Mouse (Mus musculus): ENCODE results near the gene Mroh2a.

DNA sequence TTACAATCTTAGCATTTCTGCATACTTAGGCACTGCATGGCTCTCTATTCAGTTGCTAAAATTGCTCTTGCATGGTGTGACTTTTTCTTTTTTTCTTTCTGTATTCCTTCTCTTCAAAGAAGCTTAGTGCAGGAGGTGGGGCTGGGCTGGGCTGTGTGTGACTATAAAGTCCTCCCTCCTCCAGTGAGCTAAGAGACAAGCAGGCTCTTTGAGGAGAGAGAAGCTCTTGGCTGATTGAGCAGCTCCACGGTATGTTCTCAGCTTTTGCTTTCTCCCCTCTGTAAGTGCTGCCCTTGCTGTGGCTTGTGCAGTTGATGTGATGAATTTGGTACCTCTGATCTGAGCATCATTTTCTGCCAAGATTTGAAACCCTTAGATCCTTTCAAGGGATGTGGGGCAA is 79.8 kb downstream of the Mroh2a start:
- no peak for TF ChIP-seq CTCF (IDR thresholded peaks at IDR 0.05; ENCODE audit: low read depth)
- TF ChIP-seq EP300 (IDR thresholded peaks at IDR 0.05; ENCODE audit: low read depth), result no peak
